Mouse (Mus musculus): ENCODE data around the gene Gm11034. TPM values are rescaled to one million over a fixed set of nuclear protein-coding genes. Genes with fewer than 3 reads are reported as not detected.
A peak's percentile ranks its signal among the peaks of the same experiment; 100 is the strongest.

Gene Gm11034
- total and polyA plus RNA-seq, 3 experiments, result not detected

DNA sequence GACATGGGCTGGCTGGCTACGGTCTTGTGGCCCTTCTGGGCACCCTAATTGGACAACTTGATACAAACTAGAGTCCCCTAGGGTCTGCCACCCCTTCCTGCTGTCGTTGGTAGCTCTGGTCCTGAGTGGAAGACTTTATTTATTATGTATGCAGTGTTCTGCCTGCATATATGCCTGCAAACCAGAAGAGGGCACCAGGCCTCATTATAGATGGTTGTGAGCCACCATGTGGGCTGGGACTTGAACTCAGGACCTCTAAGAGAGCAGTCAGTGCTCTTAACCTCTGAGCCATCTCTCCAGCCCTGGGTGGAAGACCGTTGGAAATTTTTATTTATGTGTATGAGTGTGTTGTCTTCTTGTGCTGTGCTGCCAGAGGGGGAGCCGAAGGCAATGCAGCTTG lies 7.3 kb upstream of the Gm11034 start:
- Histone ChIP-seq H3K4me2 (ENCODE audit: insufficient read depth, low read depth, poor library complexity, severe bottlenecking) (peak overlapping the region; percentile 84), H3K4me3 (replicated peaks in 1 of 3; ENCODE audit: low read depth in 2 of 3, low read length in 2 of 3, poor library complexity in 1 of 3) (peak overlapping the region; percentile 75 to 79 (median 76)), H3K36me3 (replicated peaks in 1 of 2; ENCODE audit: control insufficient read depth in 1 of 2, insufficient read depth in 1 of 2, low read length in 1 of 2) (peaks cover 28 to 33% of the 10 kb centered on the region in 2 experiments), H3K27ac (ENCODE audit: insufficient read depth, low read depth) (no peak overlapping the region), H3K9me3 (replicated peaks; ENCODE audit: low read length) (no peaks in the 10 kb centered on the region), H3K9ac (ENCODE audit: insufficient read depth, low read depth) (peak overlapping the region; percentile 88; the same call in 1 of the 2 replicates), H3K79me2 (replicated peaks; ENCODE audit: control insufficient read depth, extremely low read depth, insufficient read depth, poor library complexity, severe bottlenecking) (peaks cover 16% of the 10 kb centered on the region), H3K27me3 (replicated peaks) (no peaks in the 10 kb centered on the region), H3K4me1 (ENCODE audit: control insufficient read depth in 1 of 2, insufficient read depth in 2 of 2) (peaks cover 3 to 27% of the 10 kb centered on the region in 2 experiments; a peak in 3 of 4 replicates)
- no peak for DNase-seq (ENCODE audit: extremely low read depth)
- in situ Hi-C loops (cut with MboI; ENCODE audit: low pct_ligation_motif_present, low pct_unique_long_range_greater_than_20kb, low sequenced_read_pairs), result no loop called here
- TF ChIP-seq MEF2A (IDR thresholded peaks at IDR 0.05; ENCODE audit: borderline replicate concordance, low read depth, low read length), result no peak
- TF ChIP-seq NELFE (IDR thresholded peaks at IDR 0.05; ENCODE audit: low read depth, low read length), result no peak
- no peak for TF ChIP-seq USF1 (IDR thresholded peaks at IDR 0.05; ENCODE audit: low read depth, low read length)
- TF ChIP-seq POLR2AphosphoS2 (IDR thresholded peaks at IDR 0.05; ENCODE audit: low read depth, low read length), result no peak
- TF ChIP-seq MAZ (IDR thresholded peaks at IDR 0.05; ENCODE audit: low read depth, low read length), result no peak
- no peak for TF ChIP-seq UBTF (IDR thresholded peaks at IDR 0.05; ENCODE audit: low read depth, low read length)
- no peak for TF ChIP-seq HCFC1 (IDR thresholded peaks at IDR 0.05; ENCODE audit: low read depth, low read length)
- TF ChIP-seq ZKSCAN1 (IDR thresholded peaks at IDR 0.05; ENCODE audit: borderline replicate concordance, low read depth, low read length), result no peak
- TF ChIP-seq MXI1 (IDR thresholded peaks at IDR 0.05; ENCODE audit: low read depth, low read length), result 0 out of 2 replicates have a peak, but pooled peaks have one; percentile 2
- no peak for TF ChIP-seq CHD1 (IDR thresholded peaks at IDR 0.05; ENCODE audit: low read depth, low read length)
- no peak for TF ChIP-seq RCOR1 (conservative IDR thresholded peaks at IDR 0.05; ENCODE audit: low read depth, low read length)
- TF ChIP-seq SIN3A (IDR thresholded peaks at IDR 0.05; ENCODE audit: low read length), result no peak; the same call in 1 of the 2 replicates
- TF ChIP-seq CHD2 (IDR thresholded peaks at IDR 0.05; ENCODE audit: low read length), result no peak
- TF ChIP-seq ELF1 (IDR thresholded peaks at IDR 0.05; ENCODE audit: low read depth, low read length), result no peak
- peak; percentile 11 to 41; a peak in 2 of 4 replicates for TF ChIP-seq CTCF (conservative IDR thresholded peaks at IDR 0.05 in 1 of 2, IDR thresholded peaks at IDR 0.05 in 1 of 2; ENCODE audit: low read depth in 2 of 2, low read length in 2 of 2)
- dilution Hi-C loops (cut with MboI; ENCODE audit: extremely low pct_ligation_motif_present, extremely low pct_unique_long_range_greater_than_20kb, low sequenced_read_pairs), result no loop called here

DNA sequence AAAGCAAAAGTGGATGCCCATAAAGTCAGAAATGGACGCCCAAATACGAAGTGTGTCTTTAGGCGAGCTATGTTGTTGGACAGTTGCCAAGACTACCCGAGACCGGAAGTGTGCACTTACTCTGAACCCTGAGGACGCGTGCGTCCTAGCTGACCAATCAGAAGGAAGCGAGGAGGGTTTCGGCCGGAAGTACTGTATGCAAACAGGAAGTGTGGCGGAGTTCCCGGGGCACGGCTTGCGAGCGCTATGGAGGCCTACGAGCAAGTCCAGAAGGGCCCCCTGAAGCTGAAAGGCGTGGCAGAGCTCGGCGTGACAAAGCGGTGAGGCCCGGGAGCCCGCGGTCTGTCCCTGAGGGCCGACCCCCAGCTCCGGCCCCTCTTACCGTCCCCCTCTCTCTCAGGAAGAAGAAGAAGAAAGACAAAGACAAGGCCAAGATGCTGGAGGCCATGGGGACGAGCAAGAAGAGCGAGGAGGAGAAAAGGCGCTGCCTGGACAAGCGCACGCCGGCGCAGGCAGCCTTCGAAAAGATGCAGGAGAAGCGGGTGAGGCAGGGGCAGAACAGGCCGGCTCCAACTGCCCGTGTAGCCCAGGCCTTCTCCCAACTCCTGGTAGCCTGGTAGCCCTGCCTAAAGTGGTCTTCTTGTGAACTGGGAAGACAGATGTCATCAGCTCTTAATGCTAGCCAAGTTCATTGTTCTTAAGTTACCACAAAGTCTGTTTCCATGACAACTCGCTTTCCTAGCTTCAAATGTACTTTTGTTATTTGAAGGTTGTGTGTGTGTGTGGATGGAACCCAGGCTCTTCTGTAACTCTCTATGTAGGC lies 6.3 kb upstream of the Gm11034 start, which contains the start of gene Fam32a:
Fam32a (plus strand) TSS at position 190 of the 823 bp plus-strand sequence.
- peaks cover 16% of the 10 kb centered on the region for H3K79me2 ChIP-seq (replicated peaks; ENCODE audit: control insufficient read depth, extremely low read depth, insufficient read depth, poor library complexity, severe bottlenecking)
- H3K36me3 ChIP-seq (replicated peaks in 1 of 2; ENCODE audit: control insufficient read depth in 1 of 2, insufficient read depth in 1 of 2, low read length in 1 of 2), result peaks cover 28 to 33% of the 10 kb centered on the region in 2 experiments
- in situ Hi-C loops (cut with MboI; ENCODE audit: low pct_ligation_motif_present, low pct_unique_long_range_greater_than_20kb, low sequenced_read_pairs), result loop anchor here (5.0 kb wide), 1 partner anchor 42 kb away; no protein-coding TSS in a partner anchor
- H3K4me2 ChIP-seq (ENCODE audit: insufficient read depth, low read depth, poor library complexity, severe bottlenecking), result peak within 1 kb of the TSS; percentile 84
- H3K4me3 ChIP-seq (replicated peaks in 1 of 3; ENCODE audit: low read depth in 2 of 3, low read length in 2 of 3, poor library complexity in 1 of 3), result peak within 1 kb of the TSS; percentile 75 to 79 (median 76)
- H3K9me3 ChIP-seq (replicated peaks; ENCODE audit: low read length), result no peaks in the 10 kb centered on the region
- H3K27ac ChIP-seq (ENCODE audit: insufficient read depth, low read depth), result peak within 1 kb of the TSS; percentile 43
- dilution Hi-C loops (cut with MboI; ENCODE audit: extremely low pct_ligation_motif_present, extremely low pct_unique_long_range_greater_than_20kb, low sequenced_read_pairs), result no loop called here
- H3K9ac ChIP-seq (ENCODE audit: insufficient read depth, low read depth), result peak within 1 kb of the TSS; percentile 88
- peak; percentile 99 for DNase-seq (ENCODE audit: extremely low read depth)
- no peaks in the 10 kb centered on the region for H3K27me3 ChIP-seq (replicated peaks)
- H3K4me1 ChIP-seq (ENCODE audit: control insufficient read depth in 1 of 2, insufficient read depth in 2 of 2), result peaks cover 3 to 37% of the 10 kb centered on the region in 2 experiments; a peak in 3 of 4 replicates
- TF ChIP-seq BHLHE40 (IDR thresholded peaks at IDR 0.05; ENCODE audit: low read depth, low read length), result peak; percentile 88
- no peak for TF ChIP-seq E2F4 (IDR thresholded peaks at IDR 0.05; ENCODE audit: insufficient replicate concordance, low read depth, low read length)
- TF ChIP-seq RAD21 (IDR thresholded peaks at IDR 0.05; ENCODE audit: low read depth, low read length), result no peak
- TF ChIP-seq JUND (conservative IDR thresholded peaks at IDR 0.05; ENCODE audit: low read depth, low read length), result no peak
- no peak for TF ChIP-seq USF2 (conservative IDR thresholded peaks at IDR 0.05; ENCODE audit: low read depth, low read length)
- TF ChIP-seq ETS1 (conservative IDR thresholded peaks at IDR 0.05; ENCODE audit: low read depth, low read length), result no peak
- TF ChIP-seq MAZ (IDR thresholded peaks at IDR 0.05; ENCODE audit: low read depth, low read length), result no peak
- TF ChIP-seq ELF1 (IDR thresholded peaks at IDR 0.05; ENCODE audit: low read depth, low read length), result peak; percentile 99
- TF ChIP-seq CTCF (conservative IDR thresholded peaks at IDR 0.05 in 1 of 2, IDR thresholded peaks at IDR 0.05 in 1 of 2; ENCODE audit: low read depth in 2 of 2, low read length in 2 of 2), result no peak
- TF ChIP-seq EP300 (IDR thresholded peaks at IDR 0.05; ENCODE audit: low read length), result no peak
- TF ChIP-seq HCFC1 (IDR thresholded peaks at IDR 0.05; ENCODE audit: low read depth, low read length), result peak; percentile 86
- peak; percentile 82; the same call in 1 of the 2 replicates for TF ChIP-seq MAX (IDR thresholded peaks at IDR 0.05; ENCODE audit: low read length)
- peak; percentile 74; the same call in 1 of the 2 replicates for TF ChIP-seq KAT2A (IDR thresholded peaks at IDR 0.05; ENCODE audit: insufficient replicate concordance, low read length)
- no peak for TF ChIP-seq UBTF (IDR thresholded peaks at IDR 0.05; ENCODE audit: low read depth, low read length)
- peak; percentile 55; the same call in 1 of the 2 replicates for TF ChIP-seq ZMIZ1 (IDR thresholded peaks at IDR 0.05; ENCODE audit: low read depth, low read length)
- TF ChIP-seq IRF4 (IDR thresholded peaks at IDR 0.05; ENCODE audit: low read depth, low read length), result peak; percentile 54; the same call in 1 of the 2 replicates
- TF ChIP-seq RCOR1 (conservative IDR thresholded peaks at IDR 0.05; ENCODE audit: low read depth, low read length), result no peak
- TF ChIP-seq USF1 (IDR thresholded peaks at IDR 0.05; ENCODE audit: low read depth, low read length), result no peak
- TF ChIP-seq MXI1 (IDR thresholded peaks at IDR 0.05; ENCODE audit: low read depth, low read length), result peak; percentile 83
- no peak for TF ChIP-seq POLR2AphosphoS2 (IDR thresholded peaks at IDR 0.05; ENCODE audit: low read depth, low read length)
- TF ChIP-seq NRF1 (IDR thresholded peaks at IDR 0.05; ENCODE audit: low read depth, low read length), result peak; percentile 79
- TF ChIP-seq JUN (IDR thresholded peaks at IDR 0.05; ENCODE audit: insufficient read depth, low read depth, low read length), result no peak

All from CH12.LX (cell line).